Mouse (Mus musculus) lung, adult 2 months (tissue): ENCODE measurements around the gene Sstr3.

Source experiments
- CTCF ChIP-seq: fragments of 200-500 bp; IDR thresholded peaks from 2 replicates; pipeline ENCODE4 v1.5.1; 2011; ENCODE audit warnings: mild to moderate bottlenecking, low read length, control low read depth; ENCODE audit not compliant: insufficient read depth
- POLR2A ChIP-seq: fragments of 200-500 bp; IDR thresholded peaks from 2 replicates; pipeline ENCODE4 v1.6.1; 2011; ENCODE audit warnings: low read depth, mild to moderate bottlenecking, control low read depth, low read length, borderline replicate concordance; ENCODE audit errors: extremely low read depth

GRCm38 (mm10) chr15:78559141-78559979, 14.9 kb upstream of the Sstr3 start:
- TF ChIP-seq CTCF (no peak), POLR2A (no peak)
